Mouse (Mus musculus) bone marrow, adult 2 months (tissue): ENCODE results near the gene Scarb1.

ENCODE experiments used
- CTCF ChIP-seq: fragments of 200-500 bp; IDR thresholded peaks from 2 replicates; pipeline ENCODE4 v1.5.1; 2011; ENCODE audit warnings: low read length, control low read depth; ENCODE audit not compliant: control insufficient read depth, insufficient read depth
- POLR2A ChIP-seq: fragments of 200-500 bp; IDR thresholded peaks from 2 replicates; pipeline ENCODE4 v1.6.1; 2011; ENCODE audit warnings: low read depth, mild to moderate bottlenecking, control low read depth, low read length, borderline replicate concordance; ENCODE audit not compliant: control insufficient read depth

DNA sequence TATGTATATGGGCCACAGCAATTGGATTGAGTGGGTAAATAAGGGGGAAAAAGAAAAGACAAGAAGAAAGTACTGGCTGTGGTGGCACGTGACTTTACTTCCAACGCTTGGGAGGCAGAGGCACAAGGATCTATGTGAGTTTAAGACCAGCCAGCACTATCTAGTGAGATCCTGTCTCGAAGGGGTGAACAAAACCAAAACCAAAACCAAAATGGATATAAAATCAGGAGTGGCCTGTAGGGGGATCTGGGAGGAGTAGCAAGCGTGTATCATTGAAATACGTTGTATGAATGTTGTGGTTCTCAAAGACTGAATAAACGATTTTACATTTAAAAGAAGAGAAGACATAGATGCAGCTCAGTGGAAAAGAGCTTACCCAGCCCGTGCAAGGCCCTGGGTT is 34.5 kb downstream of the Scarb1 start:
- TF ChIP-seq CTCF: no peak
- no peak for TF ChIP-seq POLR2A
